Mouse (Mus musculus) activated CD4-positive, CD25-positive, alpha-beta regulatory T cell, adult 4 months (primary cell): Measurements from ENCODE around the gene Hist1h3h. TPM values are rescaled to one million over a fixed set of nuclear protein-coding genes. Genes with fewer than 3 reads are reported as not detected.
"Not testable (repeated sequence)": the region's sequence is repeated elsewhere in the genome, so short reads cannot be mapped to it uniquely, and the experiment has no call there.

Experiments
- ATAC-seq: one replicate; pipeline ENCODE4 v1.8.0; 2017
- polyA plus RNA-seq, 2 experiments: library from polyadenylated mRNA; unstranded; fragments of 100-300 nt; shearing (Covaris generic); gene quantifications; one replicate each; pipeline ENCODE4 v1.2.1; 2017

Gene Hist1h3h
- polyA plus RNA-seq, 2 experiments from 2014 or later = 6.0 TPM; not detected in 1

DNA sequence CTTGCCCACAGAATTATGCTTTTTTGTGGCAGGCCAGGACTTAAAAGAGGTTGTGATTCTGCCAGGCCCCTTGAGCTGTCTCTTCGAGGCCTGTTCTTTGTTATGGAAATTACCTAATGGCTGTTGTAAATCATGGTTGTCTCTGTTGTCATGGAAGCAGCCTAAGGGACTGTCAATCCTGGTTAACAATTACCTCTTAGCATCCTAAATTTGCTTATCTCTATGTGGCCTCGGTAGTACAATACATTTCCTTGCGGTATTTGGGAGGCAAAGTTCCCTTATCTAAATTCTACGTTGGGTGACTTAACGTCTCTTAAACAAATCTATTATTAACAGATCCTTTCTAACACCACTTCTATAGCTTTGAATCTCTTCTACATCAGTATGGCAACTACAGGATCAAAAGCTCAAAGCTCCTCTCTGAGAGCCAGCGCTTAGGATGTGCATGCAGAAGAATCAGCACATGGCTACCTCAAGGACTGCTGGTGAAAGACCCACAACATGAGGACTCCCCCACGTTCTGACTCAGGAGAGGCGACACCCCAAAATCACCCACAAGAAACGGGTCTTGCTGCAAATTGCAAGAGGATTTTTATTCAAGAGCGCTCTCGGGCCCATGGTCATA lies 10.6 kb downstream of the Hist1h3h start:
- ATAC-seq = no peak

DNA sequence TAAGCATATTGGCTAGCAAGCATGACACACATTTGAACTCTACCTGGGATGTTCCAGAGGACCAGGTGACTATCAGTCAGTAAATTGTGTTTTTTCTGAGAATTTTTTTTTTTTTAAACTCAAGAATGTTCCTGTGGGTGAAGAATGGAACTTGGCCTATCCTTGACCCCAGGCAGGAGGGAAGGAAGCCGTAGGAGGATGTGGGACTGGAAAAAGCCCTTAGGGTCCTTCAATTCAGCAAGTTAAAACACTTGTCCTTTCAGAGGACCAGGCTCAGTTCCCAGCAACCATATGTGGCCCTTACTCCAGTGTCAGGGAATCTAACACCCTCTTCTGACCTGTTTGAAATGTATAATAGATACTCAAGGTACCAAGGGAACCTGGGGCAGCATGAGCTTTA lies 12.1 kb downstream of the Hist1h3h start:
- ATAC-seq = no peak

DNA sequence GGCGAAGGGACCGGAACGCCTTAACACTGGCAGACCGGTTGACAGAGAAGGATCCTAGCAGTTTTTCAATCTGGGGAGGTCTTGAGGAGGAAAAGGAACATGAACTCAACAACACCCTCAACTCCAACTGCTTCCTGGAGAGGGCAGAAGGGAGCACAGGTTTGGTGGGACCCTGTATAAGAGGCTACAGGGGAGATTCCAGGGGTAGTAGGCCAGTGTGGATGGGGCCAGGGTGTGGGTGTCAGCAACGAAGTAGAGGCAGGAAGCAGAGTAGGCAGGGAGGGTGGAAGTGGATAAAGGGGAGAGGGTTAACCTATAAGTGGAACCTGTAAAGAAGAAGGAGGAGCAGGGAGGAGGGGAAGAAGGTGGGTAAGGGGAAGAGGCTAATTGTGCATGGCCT lies 16.0 kb downstream of the Hist1h3h start:
- no peak for ATAC-seq

DNA sequence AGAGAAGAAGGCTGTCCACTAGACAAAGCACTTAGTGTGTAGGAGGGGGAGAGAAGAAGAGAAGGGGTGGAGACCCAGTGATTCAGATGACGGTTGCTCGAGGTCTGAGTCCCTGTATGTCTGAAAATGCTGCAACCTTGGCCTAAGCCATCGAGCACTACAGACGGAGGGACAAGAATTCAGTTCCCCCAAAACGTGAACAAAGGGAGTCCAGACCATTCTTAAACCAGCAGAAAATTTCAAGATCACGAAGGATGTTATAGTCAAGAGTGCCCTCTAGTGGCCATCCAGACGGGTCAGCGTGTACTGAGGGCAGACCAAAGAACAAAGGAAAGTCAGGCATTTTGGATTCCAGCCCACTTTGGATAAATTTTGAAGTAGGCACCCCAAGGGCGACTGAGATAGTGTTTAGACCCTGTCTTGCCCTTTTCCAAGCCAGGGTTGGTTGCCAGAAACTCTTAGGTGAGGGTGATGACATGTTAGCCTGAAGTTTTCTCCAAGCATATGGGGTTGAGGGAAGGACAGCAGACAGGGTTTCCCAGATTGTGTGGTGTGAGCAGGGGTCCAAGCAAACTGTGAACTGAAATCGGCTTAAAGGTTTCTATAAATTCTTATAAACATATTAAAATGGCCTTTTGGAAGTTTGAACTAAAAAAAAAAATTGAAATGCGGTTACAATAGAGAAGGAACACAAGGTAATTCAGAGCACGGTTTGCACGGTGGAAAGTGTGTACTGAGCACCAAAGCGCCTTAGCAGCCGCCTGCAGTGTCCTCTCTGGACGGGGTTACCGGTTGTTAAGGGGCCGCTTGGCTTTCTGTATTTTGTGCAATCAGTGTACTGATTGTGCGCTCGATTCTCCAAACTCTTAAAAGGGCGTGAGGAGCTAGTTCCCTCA lies 16.8 kb downstream of the Hist1h3h start:
- peak; percentile 50 for ATAC-seq

DNA sequence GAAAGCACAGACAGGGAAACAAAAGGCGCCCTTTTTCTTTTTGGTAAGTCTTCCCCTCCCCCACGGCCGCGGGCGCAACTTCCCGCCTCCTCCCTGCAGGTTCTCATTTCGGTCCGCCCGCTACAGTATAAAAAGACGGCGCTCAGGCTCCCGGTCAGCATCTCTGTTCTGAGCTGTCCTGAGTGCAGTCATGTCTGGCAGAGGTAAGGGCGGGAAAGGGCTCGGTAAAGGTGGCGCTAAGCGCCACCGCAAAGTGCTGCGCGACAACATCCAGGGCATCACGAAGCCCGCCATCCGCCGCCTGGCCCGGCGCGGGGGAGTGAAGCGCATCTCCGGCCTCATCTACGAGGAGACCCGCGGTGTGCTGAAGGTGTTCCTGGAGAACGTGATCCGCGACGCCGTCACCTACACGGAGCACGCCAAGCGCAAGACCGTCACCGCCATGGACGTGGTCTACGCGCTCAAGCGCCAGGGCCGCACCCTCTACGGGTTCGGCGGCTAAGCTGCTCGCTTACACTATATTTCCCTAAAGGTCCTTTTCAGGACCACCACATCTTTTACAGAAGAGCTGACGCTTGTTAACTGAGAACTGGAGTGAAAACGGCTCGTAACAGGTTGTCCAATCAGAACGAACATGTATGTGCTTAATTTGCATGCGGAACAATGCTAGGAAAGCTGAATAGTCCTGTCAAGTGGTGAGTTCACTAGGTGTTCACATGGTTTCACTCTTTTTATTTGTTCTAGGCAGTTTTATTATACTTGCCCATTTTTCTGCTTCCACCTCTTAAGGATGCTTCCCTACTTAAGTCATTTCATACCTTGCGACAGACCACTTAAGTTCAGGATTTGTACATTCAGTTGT lies 17.7 kb downstream of the Hist1h3h start, which contains the start of gene Hist1h4j:
Gene Hist1h4j, plus strand, starts transcription at position 159 of the 862 bp plus-strand sequence.
- peak; percentile 73 for ATAC-seq

DNA sequence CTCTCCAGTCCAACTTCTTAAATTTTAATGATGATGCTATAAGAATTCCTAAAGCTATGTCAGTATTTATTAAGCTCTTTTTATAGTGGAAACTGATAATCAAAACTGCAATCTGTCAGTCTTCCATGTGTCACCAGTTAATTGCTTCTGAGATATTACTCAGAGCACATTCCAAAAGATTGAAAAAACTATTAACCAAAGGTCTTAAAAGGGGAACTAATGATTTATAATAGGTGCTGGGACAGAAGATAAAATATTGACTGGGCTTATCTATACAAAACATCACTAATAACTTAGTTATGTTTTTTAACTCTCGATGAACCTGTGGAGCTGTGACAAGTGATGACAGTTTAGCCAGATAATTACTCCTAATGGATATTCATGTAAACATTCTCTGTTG lies 27.5 kb downstream of the Hist1h3h start:
- ATAC-seq = no peak

DNA sequence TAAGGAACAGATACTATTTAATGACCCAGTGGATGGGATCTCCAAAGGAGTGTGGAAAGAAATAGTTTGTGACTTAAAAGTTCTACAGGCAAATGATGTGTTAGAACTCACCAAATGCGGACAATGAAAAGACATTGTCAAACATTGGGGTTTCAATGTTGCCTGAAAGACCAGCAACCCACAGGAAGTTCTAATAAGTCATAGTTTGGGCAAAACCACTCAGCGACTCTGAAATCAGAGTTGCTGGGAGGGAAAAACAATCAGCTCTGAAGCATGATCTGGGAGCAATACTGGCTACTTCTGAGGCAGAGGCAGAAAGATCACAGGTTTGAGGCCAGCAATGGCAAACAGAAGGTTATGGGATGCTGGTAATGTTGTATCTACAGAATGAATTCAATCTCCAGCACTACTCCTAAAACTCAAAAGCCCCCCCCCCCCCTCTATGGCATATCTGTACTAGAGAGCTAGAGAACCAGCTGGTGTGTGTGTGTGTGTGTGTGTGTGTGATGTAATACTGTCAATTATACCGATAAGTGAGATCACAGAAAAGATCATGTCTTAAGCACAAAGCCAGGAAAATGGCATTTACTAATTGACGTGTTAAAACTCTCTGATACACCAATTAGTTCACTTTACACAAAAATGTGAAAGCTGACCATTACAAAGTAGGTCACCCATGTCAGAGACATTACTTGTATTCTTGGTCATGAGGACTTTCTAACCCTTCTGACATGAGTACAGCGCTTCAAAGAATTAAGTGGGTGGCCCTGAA lies 32.1 kb downstream of the Hist1h3h start:
- ATAC-seq = no peak

DNA sequence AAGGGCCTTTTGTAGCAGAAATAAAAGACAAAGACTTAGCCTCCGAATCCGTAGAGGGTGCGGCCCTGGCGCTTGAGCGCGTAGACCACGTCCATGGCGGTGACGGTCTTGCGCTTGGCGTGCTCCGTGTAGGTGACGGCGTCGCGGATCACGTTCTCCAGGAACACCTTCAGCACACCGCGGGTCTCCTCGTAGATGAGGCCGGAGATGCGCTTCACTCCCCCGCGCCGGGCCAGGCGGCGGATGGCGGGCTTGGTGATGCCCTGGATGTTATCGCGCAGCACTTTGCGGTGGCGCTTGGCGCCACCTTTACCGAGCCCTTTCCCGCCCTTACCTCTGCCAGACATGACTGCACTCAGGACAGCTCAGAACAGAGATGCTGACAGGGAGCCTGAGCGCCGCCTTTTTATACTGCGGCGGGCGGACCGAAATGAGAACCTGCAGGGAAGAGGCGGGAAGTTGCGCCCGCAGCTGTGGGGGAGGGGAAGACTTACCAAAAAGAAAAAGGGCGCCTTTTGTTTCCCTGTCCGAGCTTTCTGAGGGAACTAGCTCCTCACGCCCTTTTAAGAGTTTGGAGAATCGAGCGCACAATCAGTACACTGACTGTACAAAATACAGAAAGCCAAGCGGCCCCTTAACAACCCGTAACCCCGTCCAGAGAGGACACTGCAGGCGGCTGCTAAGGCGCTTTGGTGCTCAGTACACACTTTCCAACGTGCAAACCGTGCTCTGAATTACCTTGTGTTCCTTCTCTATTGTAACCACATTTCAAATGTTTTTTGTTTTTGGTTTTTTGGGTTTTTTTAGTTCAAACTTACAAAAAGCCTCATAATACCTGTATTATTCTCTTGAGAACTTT lies 32.9 kb downstream of the Hist1h3h start, which contains the start of gene Hist1h4k:
Gene Hist1h4k, minus strand, starts transcription at position 347 of the 859 bp plus-strand sequence.
- peak; percentile 51 for ATAC-seq

DNA sequence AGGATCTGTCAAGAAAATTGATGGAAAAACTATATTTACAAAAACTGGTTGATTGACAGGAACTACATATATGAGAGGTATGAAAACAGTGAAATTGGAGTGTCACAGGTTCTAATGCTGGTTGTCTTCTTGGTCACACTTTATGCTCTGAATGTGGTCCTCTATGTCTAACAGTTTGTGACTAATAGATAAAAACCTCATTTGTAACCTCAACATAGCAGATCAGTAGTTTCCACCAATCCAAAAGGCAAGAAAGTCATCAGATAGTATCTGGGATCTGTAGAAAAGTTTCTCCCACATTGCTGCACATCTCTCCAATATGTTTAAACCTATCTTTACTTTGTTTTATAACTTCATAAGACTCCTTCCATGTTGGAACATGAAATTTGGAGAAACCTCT lies 34.0 kb downstream of the Hist1h3h start:
- no peak for ATAC-seq

DNA sequence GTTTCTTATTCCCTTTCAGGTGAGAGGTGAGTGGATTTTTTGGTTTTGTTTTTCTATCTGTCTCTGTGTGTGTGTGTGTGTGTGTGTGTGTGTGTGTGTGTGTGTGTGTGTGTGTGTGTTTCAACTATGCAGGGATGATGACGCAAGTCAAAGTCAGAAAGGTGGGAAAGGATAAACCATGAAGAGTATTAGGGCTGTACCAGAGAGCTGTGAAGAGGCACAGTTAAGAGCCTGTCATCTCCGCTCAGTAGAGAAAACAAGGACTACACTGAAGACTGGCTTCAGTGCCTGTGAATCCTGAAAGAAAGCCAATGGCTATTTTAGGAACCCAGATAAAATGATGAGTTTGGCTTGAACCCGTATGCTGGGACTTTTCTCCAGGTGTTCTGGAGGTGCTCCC lies 34.4 kb downstream of the Hist1h3h start:
- no peak for ATAC-seq

DNA sequence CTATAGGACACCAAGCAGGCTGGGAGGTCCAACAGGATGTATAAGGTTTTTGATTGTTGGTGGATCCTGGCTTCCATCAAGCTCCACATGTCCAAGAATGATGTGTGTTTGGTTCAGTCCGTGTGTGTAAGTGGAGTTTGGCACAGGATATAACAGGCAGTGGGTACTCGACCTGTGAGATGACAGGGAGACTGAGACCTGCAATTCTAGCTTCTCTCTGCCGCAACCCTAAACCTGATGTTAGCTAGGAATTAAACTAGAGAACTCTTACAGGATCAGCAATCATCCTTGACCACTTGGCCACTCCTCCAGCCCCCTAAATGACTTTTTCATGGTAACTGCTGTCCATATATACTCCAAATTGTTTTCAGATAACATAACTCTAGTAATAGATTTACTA lies 34.9 kb downstream of the Hist1h3h start:
- no peak for ATAC-seq

DNA sequence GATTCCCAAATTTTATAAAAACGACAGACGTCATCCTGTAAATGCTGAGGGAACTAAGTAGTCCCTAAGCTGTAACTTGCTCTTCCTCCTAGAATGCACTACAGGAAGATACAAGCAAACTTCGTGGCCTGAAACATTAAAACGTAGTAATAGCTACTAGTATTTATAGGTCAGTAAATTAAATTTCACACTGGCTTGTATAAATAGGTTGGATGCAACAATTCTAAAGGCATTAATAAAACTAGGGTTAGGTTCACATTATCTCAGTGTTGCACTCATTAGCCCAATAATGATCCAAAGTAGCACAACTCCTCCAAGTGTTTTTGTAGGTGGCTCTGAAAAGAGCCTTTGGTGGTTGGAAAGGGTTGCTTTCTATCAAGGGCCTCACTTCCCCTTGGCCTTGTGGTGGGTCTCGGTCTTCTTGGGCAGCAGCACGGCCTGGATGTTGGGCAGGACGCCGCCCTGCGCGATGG lies 35.6 kb downstream of the Hist1h3h start:
- ATAC-seq = no peak

DNA sequence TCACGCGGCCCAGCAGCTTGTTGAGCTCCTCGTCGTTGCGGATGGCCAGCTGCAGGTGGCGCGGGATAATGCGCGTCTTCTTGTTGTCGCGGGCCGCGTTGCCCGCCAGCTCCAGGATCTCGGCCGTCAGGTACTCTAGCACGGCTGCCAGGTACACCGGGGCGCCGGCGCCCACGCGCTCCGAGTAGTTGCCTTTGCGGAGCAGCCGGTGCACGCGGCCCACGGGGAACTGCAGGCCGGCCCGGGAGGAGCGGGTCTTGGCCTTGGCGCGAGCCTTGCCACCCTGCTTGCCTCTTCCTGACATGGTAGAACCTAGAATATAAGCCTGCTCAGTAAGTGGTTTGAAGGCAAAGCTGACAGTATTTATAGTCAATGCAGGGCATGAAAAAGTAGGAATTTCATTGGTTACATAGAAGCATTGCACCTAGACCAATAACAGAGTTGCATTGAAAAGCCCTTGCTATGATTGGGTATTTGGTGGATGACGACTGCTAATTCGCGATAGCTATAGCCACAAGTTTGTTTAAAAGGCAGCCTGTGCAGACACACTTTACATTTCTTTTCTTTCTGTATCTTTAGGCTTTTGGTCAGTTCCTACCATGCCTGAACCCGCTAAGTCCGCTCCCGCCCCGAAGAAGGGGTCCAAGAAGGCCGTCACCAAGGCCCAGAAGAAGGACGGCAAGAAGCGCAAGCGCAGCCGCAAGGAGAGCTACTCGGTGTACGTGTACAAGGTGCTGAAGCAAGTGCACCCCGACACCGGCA lies 36.2 kb downstream of the Hist1h3h start, which contains the start of the genes Hist1h2ak and Hist1h2bn:
Gene Hist1h2ak, minus strand, starts transcription at position 304 of the 762 bp plus-strand sequence.
Gene Hist1h2bn, plus strand, starts transcription at position 600 of the 762 bp plus-strand sequence.
- ATAC-seq = peak; percentile 94

DNA sequence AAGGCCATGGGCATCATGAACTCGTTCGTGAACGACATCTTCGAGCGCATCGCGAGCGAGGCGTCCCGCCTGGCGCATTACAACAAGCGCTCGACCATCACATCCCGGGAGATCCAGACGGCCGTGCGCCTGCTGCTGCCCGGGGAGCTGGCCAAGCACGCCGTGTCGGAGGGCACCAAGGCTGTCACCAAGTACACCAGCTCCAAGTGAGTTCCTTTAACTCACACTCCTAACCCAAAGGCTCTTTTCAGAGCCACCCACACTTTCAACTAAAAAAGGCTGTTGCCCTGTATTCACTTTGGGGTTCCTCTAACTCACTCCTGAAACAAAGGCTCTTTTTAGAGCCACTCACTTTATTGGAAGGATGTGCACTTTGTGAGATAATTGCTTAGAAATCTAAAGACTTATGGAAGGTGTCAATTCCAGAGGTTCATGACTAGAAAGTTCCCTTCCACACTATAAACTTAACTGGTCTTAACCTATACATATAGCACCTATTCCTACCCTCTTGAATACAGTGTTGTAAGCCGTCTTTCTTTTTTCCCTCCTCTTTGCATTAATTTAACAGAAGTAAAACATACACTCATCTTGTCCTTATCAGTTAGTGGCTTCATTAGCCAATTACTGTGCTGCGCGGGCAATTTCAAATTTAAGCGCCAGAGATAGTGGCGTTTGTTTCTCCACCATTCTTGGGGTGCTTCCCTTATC lies 37.0 kb downstream of the Hist1h3h start:
- not testable (repeated sequence) for ATAC-seq

DNA sequence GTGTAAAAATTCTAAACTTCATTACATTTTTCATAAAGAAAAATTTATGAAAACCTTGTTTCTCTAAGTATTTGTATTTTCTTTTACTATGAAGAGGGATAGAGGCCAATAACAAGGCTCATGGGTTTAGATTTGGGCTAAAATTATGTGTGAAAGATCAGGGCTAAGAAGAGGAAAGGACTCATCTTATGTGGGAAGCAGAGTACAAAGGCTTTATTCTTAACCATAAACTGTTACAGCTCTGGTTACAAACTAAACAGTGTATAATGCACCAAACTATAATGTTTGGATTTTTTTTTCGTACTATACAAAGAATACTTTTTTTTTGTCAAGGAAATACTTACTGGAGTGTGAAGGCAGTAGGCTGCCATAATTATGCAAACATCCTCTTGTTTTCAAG lies 38.2 kb downstream of the Hist1h3h start:
- no peak for ATAC-seq
